Mouse (Mus musculus): ENCODE results near the gene Tmem132a.
A peak's percentile ranks its signal among the peaks of the same experiment; 100 is the strongest.

Tmem132a gene

GRCm38 (mm10) chr19:10871328-10871961 lies 1.7 kb upstream of the Tmem132a start:
- DNase-seq = no peak

- no peak for DNase-seq
Observed at GRCm38 (mm10) chr19:10870676-10871075, 936 bp upstream of the Tmem132a start.

GRCm38 (mm10) chr19:10869241-10869885 lies 377 bp downstream of the Tmem132a start:
- DNase-seq = peak; percentile 91

- DNase-seq = peak; percentile 68
Observed at GRCm38 (mm10) chr19:10868623-10869141, 1.1 kb downstream of the Tmem132a start.

GRCm38 (mm10) chr19:10867946-10868622 lies 1.7 kb downstream of the Tmem132a start:
- DNase-seq = no peak

- peak; percentile 71 for DNase-seq
Observed at GRCm38 (mm10) chr19:10866351-10866750, 3.4 kb downstream of the Tmem132a start.

- DNase-seq = peak; percentile 40
Observed at GRCm38 (mm10) chr19:10860072-10860497, 9.7 kb downstream of the Tmem132a start.

GRCm38 (mm10) chr19:10856520-10856919 lies 13.2 kb downstream of the Tmem132a start:
- DNase-seq = no peak

GRCm38 (mm10) chr19:10855422-10855821 lies 14.3 kb downstream of the Tmem132a start:
- DNase-seq = no peak

GRCm38 (mm10) chr19:10847311-10848087 lies 22.2 kb downstream of the Tmem132a start:
- no peak for DNase-seq

GRCm38 (mm10) chr19:10846150-10846549 lies 23.6 kb downstream of the Tmem132a start:
- no peak for DNase-seq

GRCm38 (mm10) chr19:10845454-10845853 lies 24.3 kb downstream of the Tmem132a start:
- no peak for DNase-seq

- no peak for DNase-seq
Observed at GRCm38 (mm10) chr19:10844206-10844605, 25.5 kb downstream of the Tmem132a start.

- no peak for DNase-seq
Observed at GRCm38 (mm10) chr19:10842914-10843313, 26.8 kb downstream of the Tmem132a start.

GRCm38 (mm10) chr19:10841721-10842626 lies 27.8 kb downstream of the Tmem132a start:
- no peak for DNase-seq

- no peak for DNase-seq
Observed at GRCm38 (mm10) chr19:10839010-10839892, 30.5 kb downstream of the Tmem132a start, which contains the start of gene Slc15a3. Slc15a3 (plus strand) TSS chr19:10839727.

- no peak for DNase-seq
Observed at GRCm38 (mm10) chr19:10835671-10836070, 34.1 kb downstream of the Tmem132a start.

- no peak for DNase-seq
Observed at GRCm38 (mm10) chr19:10833611-10834010, 36.1 kb downstream of the Tmem132a start.

GRCm38 (mm10) chr19:10832030-10832429 lies 37.7 kb downstream of the Tmem132a start:
- no peak for DNase-seq

GRCm38 (mm10) chr19:10831424-10831823 lies 38.3 kb downstream of the Tmem132a start:
- DNase-seq = peak; percentile 73

Measured in cerebellum, adult 9-10 months (tissue).